Mouse (Mus musculus): Measurements from ENCODE around the gene Prkar2b. TPM values are rescaled to one million over a fixed set of nuclear protein-coding genes. Genes with fewer than 3 reads are reported as not detected.

The Prkar2b gene
- polyA plus RNA-seq, 1 experiment from 2014 or later: 50.1 TPM

- H3K4me2 ChIP-seq (ENCODE audit: low read depth, low read length, severe bottlenecking): no peak overlapping the region
- H3K9ac ChIP-seq (ENCODE audit: low read length): no peak overlapping the region
- no peaks in the 10 kb centered on the region for H3K4me1 ChIP-seq (replicated peaks; ENCODE audit: control insufficient read depth, insufficient read depth, low read length)
- WGBS: 75% methylated on average over 1 of the region's 1 CpGs
- H3K36me3 ChIP-seq (ENCODE audit: control insufficient read depth, insufficient read depth, low read length): no peaks in the 10 kb centered on the region
- DNase-seq (ENCODE audit: low spot score): no peak
- H3K27me3 ChIP-seq (ENCODE audit: control insufficient read depth, insufficient read depth, low read length): no peaks in the 10 kb centered on the region
- H3K9me3 ChIP-seq (ENCODE audit: control insufficient read depth, low read length): no peaks in the 10 kb centered on the region
- H3K4me3 ChIP-seq (ENCODE audit: low read depth, low read length): no peak overlapping the region
- H3K27ac ChIP-seq (ENCODE audit: low read depth, low read length): no peak overlapping the region
- ATAC-seq (replicated peaks; ENCODE audit: low FRiP score): no peak
Observed at GRCm38 (mm10) chr12:32095164-32095563, 34.1 kb upstream of the Prkar2b start.

- H3K27me3 ChIP-seq (ENCODE audit: control insufficient read depth, insufficient read depth, low read length): no peaks in the 10 kb centered on the region
- H3K4me2 ChIP-seq (ENCODE audit: low read depth, low read length, severe bottlenecking): no peak overlapping the region
- no peaks in the 10 kb centered on the region for H3K36me3 ChIP-seq (ENCODE audit: control insufficient read depth, insufficient read depth, low read length)
- 88% methylated on average over 4 of the region's 4 CpGs for WGBS
- H3K4me1 ChIP-seq (replicated peaks; ENCODE audit: control insufficient read depth, insufficient read depth, low read length): no peaks in the 10 kb centered on the region
- DNase-seq (ENCODE audit: low spot score): no peak
- ATAC-seq (replicated peaks; ENCODE audit: low FRiP score): no peak
- no peak overlapping the region for H3K27ac ChIP-seq (ENCODE audit: low read depth, low read length)
- H3K9ac ChIP-seq (ENCODE audit: low read length): no peak overlapping the region
- no peak overlapping the region for H3K4me3 ChIP-seq (ENCODE audit: low read depth, low read length)
- H3K9me3 ChIP-seq (ENCODE audit: control insufficient read depth, low read length): no peaks in the 10 kb centered on the region
Observed at GRCm38 (mm10) chr12:32092452-32092851, 31.4 kb upstream of the Prkar2b start.

- 0 out of 2 replicates have a peak, but pooled peaks cover 3% of the 10 kb centered on the region for H3K4me1 ChIP-seq (replicated peaks; ENCODE audit: control insufficient read depth, insufficient read depth, low read length)
- no peaks in the 10 kb centered on the region for H3K27me3 ChIP-seq (ENCODE audit: control insufficient read depth, insufficient read depth, low read length)
- H3K9me3 ChIP-seq (ENCODE audit: control insufficient read depth, low read length): no peaks in the 10 kb centered on the region
- DNase-seq (ENCODE audit: low spot score): no peak
- no peak overlapping the region for H3K4me2 ChIP-seq (ENCODE audit: low read depth, low read length, severe bottlenecking)
- 85% methylated on average over 3 of the region's 3 CpGs for WGBS
- no peak overlapping the region for H3K27ac ChIP-seq (ENCODE audit: low read depth, low read length)
- H3K4me3 ChIP-seq (ENCODE audit: low read depth, low read length): no peak overlapping the region
- ATAC-seq (replicated peaks; ENCODE audit: low FRiP score): no peak
- H3K36me3 ChIP-seq (ENCODE audit: control insufficient read depth, insufficient read depth, low read length): no peaks in the 10 kb centered on the region
- H3K9ac ChIP-seq (ENCODE audit: low read length): no peak overlapping the region
Observed at GRCm38 (mm10) chr12:32088566-32088965, 27.5 kb upstream of the Prkar2b start.

- DNase-seq (ENCODE audit: low spot score) (no peak), ATAC-seq (replicated peaks; ENCODE audit: low FRiP score) (no peak)
- Histone ChIP-seq H3K4me1 (replicated peaks; ENCODE audit: control insufficient read depth, insufficient read depth, low read length) (0 out of 2 replicates have a peak, but pooled peaks cover 3% of the 10 kb centered on the region), H3K4me2 (ENCODE audit: low read depth, low read length, severe bottlenecking) (no peak overlapping the region), H3K9ac (ENCODE audit: low read length) (no peak overlapping the region), H3K4me3 (ENCODE audit: low read depth, low read length) (no peak overlapping the region), H3K27ac (ENCODE audit: low read depth, low read length) (no peak overlapping the region), H3K9me3 (ENCODE audit: control insufficient read depth, low read length) (no peaks in the 10 kb centered on the region), H3K36me3 (ENCODE audit: control insufficient read depth, insufficient read depth, low read length) (no peaks in the 10 kb centered on the region), H3K27me3 (ENCODE audit: control insufficient read depth, insufficient read depth, low read length) (no peaks in the 10 kb centered on the region)
- WGBS: 87% methylated on average over 8 of the region's 8 CpGs
Observed at GRCm38 (mm10) chr12:32087339-32087738, 26.2 kb upstream of the Prkar2b start.

- WGBS: 94% methylated on average over 3 of the region's 3 CpGs
- Histone ChIP-seq H3K27me3 (ENCODE audit: control insufficient read depth, insufficient read depth, low read length) (no peaks in the 10 kb centered on the region), H3K27ac (ENCODE audit: low read depth, low read length) (no peak overlapping the region), H3K4me3 (ENCODE audit: low read depth, low read length) (no peak overlapping the region), H3K36me3 (ENCODE audit: control insufficient read depth, insufficient read depth, low read length) (no peaks in the 10 kb centered on the region), H3K4me1 (replicated peaks; ENCODE audit: control insufficient read depth, insufficient read depth, low read length) (0 out of 2 replicates have a peak, but pooled peaks cover 3% of the 10 kb centered on the region), H3K9me3 (ENCODE audit: control insufficient read depth, low read length) (no peaks in the 10 kb centered on the region), H3K9ac (ENCODE audit: low read length) (no peak overlapping the region), H3K4me2 (ENCODE audit: low read depth, low read length, severe bottlenecking) (no peak overlapping the region)
- DNase-seq (ENCODE audit: low spot score) (no peak), ATAC-seq (replicated peaks; ENCODE audit: low FRiP score) (no peak)
Observed at GRCm38 (mm10) chr12:32086874-32087273, 25.8 kb upstream of the Prkar2b start.

- Histone ChIP-seq H3K36me3 (ENCODE audit: control insufficient read depth, insufficient read depth, low read length) (no peaks in the 10 kb centered on the region), H3K4me1 (replicated peaks; ENCODE audit: control insufficient read depth, insufficient read depth, low read length) (0 out of 2 replicates have a peak, but pooled peaks cover 3% of the 10 kb centered on the region), H3K27me3 (ENCODE audit: control insufficient read depth, insufficient read depth, low read length) (no peaks in the 10 kb centered on the region), H3K27ac (ENCODE audit: low read depth, low read length) (no peak overlapping the region), H3K4me3 (ENCODE audit: low read depth, low read length) (no peak overlapping the region), H3K4me2 (ENCODE audit: low read depth, low read length, severe bottlenecking) (no peak overlapping the region), H3K9ac (ENCODE audit: low read length) (no peak overlapping the region), H3K9me3 (ENCODE audit: control insufficient read depth, low read length) (no peaks in the 10 kb centered on the region)
- WGBS: 86% methylated on average over 3 of the region's 3 CpGs
- ATAC-seq (replicated peaks; ENCODE audit: low FRiP score): no peak
- no peak for DNase-seq (ENCODE audit: low spot score)
Observed at GRCm38 (mm10) chr12:32085856-32086255, 24.8 kb upstream of the Prkar2b start.

GRCm38 (mm10) chr12:32085189-32085588 is 24.1 kb upstream of the Prkar2b start:
- ATAC-seq (replicated peaks; ENCODE audit: low FRiP score) (no peak), DNase-seq (ENCODE audit: low spot score) (no peak)
- Histone ChIP-seq H3K36me3 (ENCODE audit: control insufficient read depth, insufficient read depth, low read length) (no peaks in the 10 kb centered on the region), H3K9ac (ENCODE audit: low read length) (no peak overlapping the region), H3K4me3 (ENCODE audit: low read depth, low read length) (no peak overlapping the region), H3K4me1 (replicated peaks; ENCODE audit: control insufficient read depth, insufficient read depth, low read length) (0 out of 2 replicates have a peak, but pooled peaks cover 3% of the 10 kb centered on the region), H3K4me2 (ENCODE audit: low read depth, low read length, severe bottlenecking) (no peak overlapping the region), H3K27me3 (ENCODE audit: control insufficient read depth, insufficient read depth, low read length) (no peaks in the 10 kb centered on the region), H3K9me3 (ENCODE audit: control insufficient read depth, low read length) (no peaks in the 10 kb centered on the region), H3K27ac (ENCODE audit: low read depth, low read length) (no peak overlapping the region)

- no peak for DNase-seq (ENCODE audit: low spot score)
- ATAC-seq (replicated peaks; ENCODE audit: low FRiP score): no peak
- 67% methylated on average over 5 of the region's 5 CpGs for WGBS
- no peaks in the 10 kb centered on the region for H3K27me3 ChIP-seq (ENCODE audit: control insufficient read depth, insufficient read depth, low read length)
- H3K36me3 ChIP-seq (ENCODE audit: control insufficient read depth, insufficient read depth, low read length): no peaks in the 10 kb centered on the region
- H3K9ac ChIP-seq (ENCODE audit: low read length): no peak overlapping the region
- H3K27ac ChIP-seq (ENCODE audit: low read depth, low read length): no peak overlapping the region
- no peaks in the 10 kb centered on the region for H3K9me3 ChIP-seq (ENCODE audit: control insufficient read depth, low read length)
- H3K4me3 ChIP-seq (ENCODE audit: low read depth, low read length): no peak overlapping the region
- 0 out of 2 replicates have a peak, but pooled peaks cover 3% of the 10 kb centered on the region for H3K4me1 ChIP-seq (replicated peaks; ENCODE audit: control insufficient read depth, insufficient read depth, low read length)
- no peak overlapping the region for H3K4me2 ChIP-seq (ENCODE audit: low read depth, low read length, severe bottlenecking)
Observed at GRCm38 (mm10) chr12:32084601-32085000, 23.5 kb upstream of the Prkar2b start.

GRCm38 (mm10) chr12:32080692-32081091 is 19.6 kb upstream of the Prkar2b start:
- no peak overlapping the region for H3K4me2 ChIP-seq (ENCODE audit: low read depth, low read length, severe bottlenecking)
- DNase-seq (ENCODE audit: low spot score) (no peak), ATAC-seq (replicated peaks; ENCODE audit: low FRiP score) (no peak)
- no peaks in the 10 kb centered on the region for H3K27me3 ChIP-seq (ENCODE audit: control insufficient read depth, insufficient read depth, low read length)
- 0 out of 2 replicates have a peak, but pooled peaks cover 3% of the 10 kb centered on the region for H3K4me1 ChIP-seq (replicated peaks; ENCODE audit: control insufficient read depth, insufficient read depth, low read length)
- no peaks in the 10 kb centered on the region for H3K9me3 ChIP-seq (ENCODE audit: control insufficient read depth, low read length)
- no peak overlapping the region for H3K4me3 ChIP-seq (ENCODE audit: low read depth, low read length)
- no peak overlapping the region for H3K9ac ChIP-seq (ENCODE audit: low read length)
- no peak overlapping the region for H3K27ac ChIP-seq (ENCODE audit: low read depth, low read length)
- H3K36me3 ChIP-seq (ENCODE audit: control insufficient read depth, insufficient read depth, low read length): no peaks in the 10 kb centered on the region
- WGBS: 83% methylated on average over 9 of the region's 9 CpGs

Data from forebrain, embryonic 11.5 days (tissue).